Mouse (Mus musculus) heart, postnatal 4 days (tissue): Measurements from ENCODE around the gene Gm10563. TPM values are rescaled to one million over a fixed set of nuclear protein-coding genes. Genes with fewer than 3 reads are reported as not detected.

Experiments used
- total RNA-seq, 2 experiments: library from RNA; stranded (reverse); gene quantifications; 2 replicates each; pipeline ENCODE4 v1.2.3; 2021

Gm10563 gene
- total RNA-seq, 2 experiments from 2014 or later = not detected

Other genes starting within 250 kb of the Gm10563 start
- gene Gabrd, start 247.3 kb downstream of the Gm10563 start, total RNA-seq = not detected
- gene Cfap74, start 236.2 kb downstream of the Gm10563 start, total RNA-seq = under 1 TPM; 0.25 to 0.33 TPM
- gene Tmem52, start 176.3 kb downstream of the Gm10563 start, total RNA-seq = not detected
- gene Gnb1, start 154.0 kb downstream of the Gm10563 start, total RNA-seq = 100 to 1,000 TPM; 386 to 391 TPM
- 10 to 100 TPM; 33.6 to 36.3 TPM for gene Nadk, start 83.0 kb downstream of the Gm10563 start, total RNA-seq
- gene Slc35e2, start 44.0 kb downstream of the Gm10563 start, total RNA-seq = 10 to 100 TPM; 15.6 to 16.5 TPM
- gene Cdk11b, start 20.6 kb downstream of the Gm10563 start, total RNA-seq = 10 to 100 TPM; 30.1 to 32.3 TPM
- 10 to 100 TPM; 32.3 to 33.1 TPM for gene Mmp23, start 8.0 kb upstream of the Gm10563 start, total RNA-seq
- 10 to 100 TPM; 15.9 to 17.7 TPM for gene Mib2, start 23.8 kb upstream of the Gm10563 start, total RNA-seq
- gene Fndc10, start 48.9 kb upstream of the Gm10563 start, total RNA-seq = 1 to 10 TPM; 3.5 to 4.7 TPM
- 10 to 100 TPM; 60.3 to 64.9 TPM for gene Ssu72, start 59.4 kb upstream of the Gm10563 start, total RNA-seq
- under 1 TPM; 0.36 to 0.43 TPM for gene Tmem240, start 89.4 kb upstream of the Gm10563 start, total RNA-seq
- 10 to 100 TPM; 82.7 to 89.7 TPM for gene Atad3a, start 115.7 kb upstream of the Gm10563 start, total RNA-seq
- 10 to 100 TPM; 11.5 to 12.5 TPM for gene Vwa1, start 129.3 kb upstream of the Gm10563 start, total RNA-seq
- gene Tmem88b, start 140.5 kb upstream of the Gm10563 start, total RNA-seq = 1 to 10 TPM; 4.6 to 4.9 TPM
- gene Ankrd65, start 145.0 kb upstream of the Gm10563 start, total RNA-seq = not detected
- gene Mrpl20, start 157.5 kb upstream of the Gm10563 start, total RNA-seq = 10 to 100 TPM; 78.1 to 95.5 TPM
- gene Ccnl2, start 167.1 kb upstream of the Gm10563 start, total RNA-seq = 10 to 100 TPM; 58.2 to 59.4 TPM
- 10 to 100 TPM; 78.9 to 84.2 TPM for gene Aurkaip1, start 185.9 kb upstream of the Gm10563 start, total RNA-seq
- 10 to 100 TPM; 49.4 to 49.5 TPM for gene Mxra8, start 194.3 kb upstream of the Gm10563 start, total RNA-seq
- gene Dvl1, start 202.0 kb upstream of the Gm10563 start, total RNA-seq = 10 to 100 TPM; 32.8 to 33.2 TPM
- gene Tas1r3, start 218.0 kb upstream of the Gm10563 start, total RNA-seq = under 1 TPM; 0.14 to 0.20 TPM
- 10 to 100 TPM in 1 of 2 experiments, 1 to 10 TPM in 1; 6.6 to 11.2 TPM for gene Cptp, start 224.0 kb upstream of the Gm10563 start, total RNA-seq
- 10 to 100 TPM; 16.0 to 19.2 TPM for gene Ints11, start 224.1 kb upstream of the Gm10563 start, total RNA-seq
- 10 to 100 TPM; 18.3 to 23.1 TPM for gene Pusl1, start 246.4 kb upstream of the Gm10563 start, total RNA-seq
- 10 to 100 TPM; 16.9 to 21.4 TPM for gene Acap3, start 246.4 kb upstream of the Gm10563 start, total RNA-seq